Mouse (Mus musculus) Patski (cell line): Measurements from ENCODE around the gene Rrp7a. TPM values are rescaled to one million over a fixed set of nuclear protein-coding genes. Genes with fewer than 3 reads are reported as not detected.

Source experiments
- ATAC-seq: fragments of 100-300 bp; one replicate; pipeline ENCODE4 v1.8.0; 2021
- CTCF ChIA-PET: fragments of 350-600 bp; sonication (Branson Sonifier 250); formaldehyde crosslinking; loops from one replicate; lab custom pipeline; 2022; ENCODE audit warnings: inconsistent platforms; lab: Charles Lee
- POLR2A ChIA-PET: fragments of 350-600 bp; sonication (Branson Sonifier 250); formaldehyde crosslinking; loops from one replicate; lab custom pipeline; 2022; ENCODE audit warnings: antibody characterized with exemption, inconsistent platforms; lab: Charles Lee
- DNase-seq: peaks from one replicate; pipeline ENCODE4 v3.0.0-alpha.2; 2011; ENCODE audit warnings: low read depth, low spot score
- H3K27me3 ChIP-seq: fragments of 371-371 bp; one replicate; pipeline ENCODE4 v1.5.1; 2021
- CTCF ChIP-seq: fragments of 100-300 bp; IDR thresholded peaks from one replicate; pipeline ENCODE4 v1.5.1; 2021
- in situ Hi-C: fragments of 300-500 bp; cut with MboI; formaldehyde crosslinking; loops from 3 replicates; pipeline ENCODE4 v1.11.1; 2018; ENCODE audit warnings: low pct_unique_long_range_greater_than_20kb, mixed read lengths
- polyA plus RNA-seq: library from polyadenylated mRNA; unstranded; gene quantifications from one replicate; pipeline ENCODE4 v1.2.3, GENCODE M21; 2021

Rrp7a gene
- polyA plus RNA-seq, result 90.6 TPM

DNA sequence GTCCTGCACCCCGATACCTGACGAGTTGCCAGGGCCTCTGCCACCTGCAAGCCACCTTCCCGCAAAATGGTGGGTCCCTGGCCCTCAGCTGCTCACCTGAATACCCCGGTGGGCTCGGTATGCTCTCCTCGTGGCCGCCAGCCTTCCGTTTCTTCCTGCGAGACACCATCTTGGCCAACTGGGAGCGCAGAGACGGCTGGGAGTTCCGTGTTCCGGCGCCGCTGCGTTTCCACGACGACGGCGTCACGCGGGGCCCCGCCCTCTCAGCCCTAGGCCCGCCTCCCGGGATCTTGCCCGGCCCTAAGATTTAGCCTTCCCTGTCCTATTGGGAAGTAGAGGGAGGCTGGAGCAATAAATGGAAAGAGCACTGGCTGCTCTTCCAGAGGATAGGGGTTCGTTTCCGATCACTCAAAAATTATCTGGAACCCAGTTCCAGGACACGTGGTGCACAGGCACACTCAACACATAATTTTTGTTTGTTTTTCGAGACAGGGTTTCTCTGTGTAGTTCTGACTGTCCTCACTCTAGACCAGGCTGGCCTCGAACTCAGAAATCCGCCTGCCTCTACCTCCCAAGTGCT is at the start of gene Rrp7a:
Gene Rrp7a (minus strand): TSS at position 236 of the 580 bp plus-strand sequence.
- ATAC-seq (peak; percentile 93), DNase-seq (no peak)
- in situ Hi-C loops, result no loop called here
- no peak for TF ChIP-seq CTCF
- ChIA-PET CTCF (no interaction called here), POLR2A (interaction anchor here (0.9 to 1.1 kb wide), 2 partner anchors 17 to 49 kb away, joined by 3 to 4 read pairs; no protein-coding TSS in a partner anchor)
- H3K27me3 ChIP-seq, result no peaks in the 10 kb centered on the region

DNA sequence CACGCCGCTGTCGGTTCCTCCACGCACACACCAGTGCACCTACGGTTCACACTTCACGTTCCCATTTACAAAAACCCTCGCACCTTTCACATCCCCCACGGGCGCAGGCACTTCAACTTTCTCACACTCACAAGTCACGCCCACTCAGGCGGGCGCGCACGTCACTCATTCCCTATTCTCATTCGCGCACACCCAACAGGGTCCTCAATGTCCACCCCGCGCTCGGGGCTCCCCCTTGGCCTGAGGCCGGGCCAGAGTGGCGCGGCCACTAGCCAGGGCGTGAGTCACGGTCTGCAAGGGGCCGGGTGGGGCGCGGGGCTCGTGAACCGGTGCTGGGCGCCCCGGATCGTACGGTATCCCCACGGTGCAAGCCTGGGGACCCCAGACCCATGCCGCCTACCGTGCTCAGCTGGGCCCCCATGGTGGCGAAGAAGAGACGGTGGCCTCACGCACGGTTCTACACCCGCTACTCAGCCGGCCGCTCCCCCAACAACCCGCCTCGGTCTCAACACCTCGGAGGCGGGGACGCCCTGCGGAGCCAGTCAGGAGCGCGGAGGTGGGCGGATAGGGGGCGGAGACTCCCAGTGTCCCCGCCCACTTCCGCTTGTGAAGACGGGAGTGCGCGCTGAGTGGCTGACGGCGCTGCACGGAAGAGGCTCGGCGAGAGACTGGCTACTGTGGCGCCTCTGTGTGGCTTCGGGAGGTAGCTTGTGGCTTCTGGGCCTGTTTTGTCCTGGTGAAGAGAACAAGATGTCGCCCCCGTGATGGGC is 49.3 kb upstream of the Rrp7a start:
- DNase-seq, result no peak
- ChIA-PET POLR2A (interaction anchor here (0.6 to 1.1 kb wide), 5 partner anchors 8 to 50 kb away, joined by 3 to 4 read pairs (median 3); partner anchors contain the start of genes Poldip3 and Rrp7a), CTCF (interaction anchor here (1.2 to 1.5 kb wide), 2 partner anchors 16 to 21 kb away, joined by 3 to 5 read pairs; no protein-coding TSS in a partner anchor)
- in situ Hi-C loops, result loop anchor here (5.0 kb wide), 1 partner anchor 50 kb away; no protein-coding TSS in a partner anchor
- no peaks in the 10 kb centered on the region for H3K27me3 ChIP-seq
- TF ChIP-seq CTCF, result no peak
- ATAC-seq, result peak; percentile 93

DNA sequence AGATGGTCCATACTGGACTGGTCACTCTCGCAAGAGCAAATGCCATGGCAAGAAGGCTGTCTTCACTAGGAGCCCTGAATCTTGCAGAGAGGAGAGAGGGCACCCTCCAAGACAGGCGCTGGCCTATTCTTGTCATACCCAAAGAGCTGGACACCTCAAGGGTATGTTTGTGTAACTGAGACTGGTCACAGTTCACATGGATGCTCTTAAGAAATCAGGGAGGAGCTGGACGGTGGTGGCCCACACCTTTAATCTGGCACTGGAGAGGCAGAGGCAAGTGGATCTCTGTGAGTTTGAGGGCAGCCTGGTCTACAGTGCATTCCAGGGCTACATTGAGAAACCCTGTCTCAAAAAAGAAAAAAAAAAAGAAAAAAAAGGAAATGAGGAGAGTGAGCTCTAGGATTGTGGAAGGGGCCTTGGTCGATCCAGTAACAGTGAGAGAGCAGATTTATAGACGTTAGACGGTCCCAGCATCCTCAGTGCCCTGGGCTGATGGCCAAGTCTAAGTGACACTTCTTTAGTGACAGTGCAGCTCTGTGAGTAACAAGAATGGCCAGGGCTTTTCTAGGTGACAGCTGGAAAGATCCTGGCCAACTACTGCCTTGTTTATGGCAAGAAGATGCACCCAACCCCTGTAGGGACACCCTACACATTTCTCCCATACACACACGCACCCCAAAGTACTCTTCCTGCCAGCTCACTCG is 48.5 kb upstream of the Rrp7a start:
- ATAC-seq (no peak), DNase-seq (no peak)
- CTCF ChIA-PET, result interaction anchor here (1.5 to 1.8 kb wide), 2 partner anchors 14 to 21 kb away, joined by 3 to 6 read pairs; no protein-coding TSS in a partner anchor
- no peaks in the 10 kb centered on the region for H3K27me3 ChIP-seq
- in situ Hi-C loops, result loop anchor here (5.0 kb wide), 1 partner anchor 51 kb away; no protein-coding TSS in a partner anchor
- POLR2A ChIA-PET, result interaction anchor here (0.7 to 1.1 kb wide), 4 partner anchors 9 to 49 kb away, joined by 3 to 4 read pairs (median 3); partner anchors contain the start of genes Poldip3 and Rrp7a
- no peak for TF ChIP-seq CTCF

DNA sequence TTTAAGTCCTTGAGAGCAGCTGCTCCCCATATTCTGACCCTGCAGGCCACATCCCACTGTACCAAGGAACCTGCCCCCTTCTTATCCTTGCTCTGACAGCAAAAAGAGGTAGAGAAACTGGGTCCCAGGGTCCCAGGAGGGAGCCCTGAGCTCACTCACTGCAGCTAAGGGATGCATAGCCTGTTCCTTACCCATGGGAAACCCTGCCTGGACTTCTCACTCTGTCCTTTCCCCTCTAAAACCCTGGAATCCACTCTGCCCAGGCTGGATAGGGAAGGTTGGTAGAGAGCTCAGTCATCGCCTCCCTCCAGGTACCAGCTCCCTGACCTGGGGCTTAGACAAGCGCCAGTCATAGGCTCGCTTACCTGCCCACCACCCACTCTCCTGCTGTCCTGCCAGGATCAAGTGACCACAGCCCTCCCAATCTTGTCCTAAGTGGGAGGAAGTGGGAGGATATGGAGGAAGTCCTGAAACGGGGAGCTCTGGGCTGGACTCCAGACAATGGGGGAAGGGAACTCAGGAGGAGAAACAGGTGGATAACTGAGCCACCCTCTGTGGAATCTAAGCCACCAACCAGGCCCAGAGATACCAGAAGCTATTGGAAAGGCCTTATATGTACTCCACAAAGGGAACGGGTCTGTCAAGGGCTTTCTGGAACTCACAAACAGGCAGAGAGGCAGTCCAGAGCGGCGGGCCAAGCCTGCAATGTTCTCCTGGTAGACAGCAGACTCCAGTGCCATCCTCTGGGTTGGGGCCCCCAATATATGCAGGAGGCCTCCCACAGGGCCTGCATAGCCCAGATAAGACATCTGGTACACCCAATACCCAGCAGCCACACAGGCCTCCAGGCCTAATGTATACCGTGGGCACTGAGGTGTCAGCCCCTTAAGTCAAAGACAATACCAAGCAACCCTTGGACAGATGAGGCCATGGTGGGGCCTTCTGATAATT is 47.4 kb upstream of the Rrp7a start:
- DNase-seq (no peak), ATAC-seq (no peak)
- no peaks in the 10 kb centered on the region for H3K27me3 ChIP-seq
- no peak for TF ChIP-seq CTCF
- in situ Hi-C loops, result loop anchor here (5.0 kb wide), 1 partner anchor 52 kb away; no protein-coding TSS in a partner anchor
- POLR2A ChIA-PET, result interaction anchor here (0.7 to 1.3 kb wide), 4 partner anchors 11 to 216 kb away, joined by 3 to 4 read pairs (median 4); partner anchors contain the start of gene Poldip3
- CTCF ChIA-PET, result interaction anchor here (1.0 to 1.8 kb wide), 5 partner anchors 13 to 40 kb away, joined by 3 to 6 read pairs (median 4); no protein-coding TSS in a partner anchor

DNA sequence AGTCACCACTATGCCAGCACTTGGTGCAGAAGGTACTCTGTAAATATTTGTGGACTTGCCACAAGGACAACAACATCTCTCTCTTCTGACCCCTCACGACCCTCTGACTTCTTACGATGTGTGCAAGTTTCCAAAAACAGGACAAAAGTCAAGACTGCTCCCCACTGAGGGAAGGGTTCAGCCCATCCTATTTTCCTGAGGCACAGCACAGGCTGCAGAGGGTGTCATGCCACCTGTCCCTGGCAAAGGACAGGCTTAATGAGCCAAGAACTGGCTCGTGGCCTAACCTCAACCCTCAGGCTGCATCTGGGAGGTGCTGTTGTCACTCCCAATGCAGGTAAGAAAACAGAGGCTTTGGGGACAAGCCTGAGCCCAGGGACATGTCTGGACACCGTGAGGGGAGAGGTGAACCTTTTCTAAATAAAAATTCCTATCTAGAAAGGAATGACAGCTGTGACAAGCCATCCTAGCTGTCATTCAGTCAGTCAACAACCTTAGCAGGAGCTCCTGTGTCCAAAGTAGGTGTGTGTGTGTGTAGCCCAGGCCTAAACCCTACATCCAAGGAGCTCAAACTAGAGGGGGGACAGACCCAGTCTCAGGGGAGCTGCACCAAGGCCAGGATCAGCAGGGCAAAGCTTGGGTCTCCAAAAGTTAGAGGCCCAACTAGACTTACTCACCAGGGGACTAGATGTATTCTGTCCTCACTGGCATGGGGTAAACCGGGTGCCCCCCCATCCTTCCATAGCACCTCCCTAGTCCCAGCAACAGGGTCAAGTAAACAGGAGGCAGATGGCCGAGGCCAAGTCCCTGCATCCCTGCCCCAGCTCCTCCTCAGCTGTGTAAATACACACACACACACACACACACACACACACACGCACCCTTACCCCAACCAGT is 46.5 kb upstream of the Rrp7a start:
- ChIA-PET POLR2A (interaction anchor here (0.7 to 1.3 kb wide), 4 partner anchors 10 to 217 kb away, joined by 3 to 4 read pairs (median 4); partner anchors contain the start of gene Poldip3), CTCF (interaction anchor here (1.0 to 4.0 kb wide), 5 partner anchors 11 to 41 kb away, joined by 3 to 18 read pairs (median 5); no protein-coding TSS in a partner anchor)
- TF ChIP-seq CTCF, result no peak
- no peak for ATAC-seq
- in situ Hi-C loops, result no loop called here
- H3K27me3 ChIP-seq, result no peaks in the 10 kb centered on the region
- no peak for DNase-seq

DNA sequence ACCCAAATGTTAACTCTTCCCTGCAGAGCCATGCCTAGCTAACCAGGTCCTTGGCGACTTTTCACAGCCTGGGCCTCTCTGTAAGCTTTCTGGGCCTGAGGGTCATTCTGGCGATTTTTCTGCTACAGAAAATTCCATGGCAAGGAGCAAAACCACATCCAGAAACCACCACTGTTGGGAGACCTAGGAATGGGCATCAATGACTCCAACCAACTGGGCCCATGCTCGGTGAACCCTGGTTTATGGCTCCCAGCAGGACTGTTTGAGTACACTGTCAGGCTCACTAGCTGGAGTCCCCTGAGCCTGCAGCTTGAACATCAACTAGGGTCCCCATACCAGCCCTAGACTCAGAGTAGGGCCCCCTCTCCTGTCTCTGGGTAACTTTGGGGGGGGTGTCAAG is 45.7 kb upstream of the Rrp7a start:
- no peak for DNase-seq
- ChIA-PET CTCF (interaction anchor here (1.7 to 4.0 kb wide), 3 partner anchors 11 to 19 kb away, joined by 4 to 18 read pairs (median 10); no protein-coding TSS in a partner anchor), POLR2A (no interaction called here)
- TF ChIP-seq CTCF, result no peak
- no peak for ATAC-seq
- in situ Hi-C loops, result no loop called here
- H3K27me3 ChIP-seq, result no peaks in the 10 kb centered on the region

DNA sequence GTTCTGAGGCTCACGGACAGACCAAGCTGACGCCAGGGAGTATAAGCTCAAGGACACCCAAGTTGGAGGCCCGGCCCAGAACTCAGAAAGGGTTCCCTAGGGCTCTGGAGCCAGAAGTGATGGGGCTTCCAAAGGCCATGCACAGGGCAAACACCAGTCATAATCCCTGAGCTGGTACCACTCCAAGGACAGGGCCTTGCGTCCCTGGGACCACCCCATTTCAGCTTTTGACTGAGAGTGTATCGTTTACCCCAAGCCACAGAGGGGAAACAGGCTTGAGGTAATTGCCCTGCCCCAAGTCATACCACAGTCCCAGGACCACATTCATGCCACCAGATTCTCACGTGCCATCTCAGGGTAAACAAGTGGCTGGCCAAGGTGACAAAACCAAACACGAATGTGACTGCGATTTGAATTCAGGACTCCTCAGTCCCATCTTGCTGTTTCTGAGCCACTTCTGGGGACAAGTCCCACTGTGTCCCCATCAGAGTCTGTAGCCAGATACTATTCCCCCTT is 45.0 kb upstream of the Rrp7a start:
- no peak for ATAC-seq
- no peaks in the 10 kb centered on the region for H3K27me3 ChIP-seq

DNA sequence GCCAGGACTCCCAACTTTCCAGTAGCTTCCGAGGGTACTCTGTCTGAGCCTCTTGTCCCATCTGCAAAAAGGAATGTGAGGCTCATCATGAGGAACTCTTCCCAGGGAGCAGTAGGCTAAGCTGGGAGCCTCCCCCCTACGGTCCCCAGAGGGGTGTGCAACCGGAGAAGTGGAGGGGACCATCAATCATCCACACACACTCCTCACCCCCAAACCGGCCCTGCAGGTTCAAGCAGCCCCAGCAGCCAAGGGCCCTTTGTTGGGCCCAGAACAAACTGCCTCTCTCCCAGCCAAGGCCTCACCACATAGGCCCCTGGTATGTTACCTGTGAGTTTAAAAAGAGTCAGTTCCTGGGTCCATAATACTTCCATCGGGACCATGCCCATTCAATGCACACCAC is 44.5 kb upstream of the Rrp7a start:
- in situ Hi-C loops, result no loop called here
- no peak for ATAC-seq
- POLR2A ChIA-PET, result interaction anchor here (0.7 to 0.9 kb wide), 2 partner anchors 18 to 400 kb away, joined by 3 read pairs; partner anchors contain the start of gene Poldip3
- H3K27me3 ChIP-seq, result no peaks in the 10 kb centered on the region
- no peak for TF ChIP-seq CTCF
- CTCF ChIA-PET, result interaction anchor here (3.0 to 4.0 kb wide), 2 partner anchors 9 to 20 kb away, joined by 10 to 18 read pairs; no protein-coding TSS in a partner anchor
- no peak for DNase-seq

More for the DNA sequence above, 45.0 kb upstream of the Rrp7a start:
- no peak for DNase-seq
- no peak for TF ChIP-seq CTCF
- POLR2A ChIA-PET, result interaction anchor here (0.7 to 0.9 kb wide), 2 partner anchors 19 to 400 kb away, joined by 3 read pairs; partner anchors contain the start of gene Poldip3
- in situ Hi-C loops, result no loop called here
- CTCF ChIA-PET, result interaction anchor here (3.0 to 4.0 kb wide), 2 partner anchors 10 to 20 kb away, joined by 10 to 18 read pairs; no protein-coding TSS in a partner anchor
